Mouse (Mus musculus): ENCODE measurements around the gene Ap4s1. TPM values are rescaled to one million over a fixed set of nuclear protein-coding genes. Genes with fewer than 3 reads are reported as not detected.

Gene Ap4s1
- total RNA-seq, 2 experiments from 2014 or later, result 59.6 to 61.8 TPM

- DNase-seq (ENCODE audit: low spot score), result no peak
These were observed 77.9 kb downstream of the Ap4s1 start for GRCm38 (mm10) chr12:51768702-51769101.

GRCm38 (mm10) chr12:51784842-51785241 lies 94.0 kb downstream of the Ap4s1 start:
- no peak for DNase-seq (ENCODE audit: low spot score)

Other genes with a start within 250 kb of the Ap4s1 start
- gene Coch, start 97.7 kb upstream of the Ap4s1 start, total RNA-seq (2021), result under 1 TPM; 0.14 to 0.24 TPM
- 100 to 1,000 TPM; 148 to 171 TPM for gene Strn3, start 864 bp downstream of the Ap4s1 start, total RNA-seq (2021)
- 10 to 100 TPM; 84.3 to 90.9 TPM for gene Hectd1, start 138.5 kb downstream of the Ap4s1 start, total RNA-seq (2021)

All from gastrocnemius, adult 18-20 months (tissue).